Mouse (Mus musculus) colon, adult 2 months (tissue): ENCODE results near the gene Efnb3. TPM values are rescaled to one million over a fixed set of nuclear protein-coding genes. Genes with fewer than 3 reads are reported as not detected.

Experiments used
- polyA plus RNA-seq: library from polyadenylated mRNA; depleted of rRNA; stranded (reverse); fragments of >200 nt; gene quantifications from 2 replicates; pipeline ENCODE4 v1.2.3, GENCODE M21; 2012; rRNA removed

Gene Efnb3
- polyA plus RNA-seq, result 1.1 and 1.8 TPM in 2 replicates

GRCm38 (mm10) chr11:69559851-69560765 lies at the start of gene Efnb3:
TSS of gene Efnb3 (minus strand) at chr11:69560205.

GRCm38 (mm10) chr11:69605726-69606490 lies 45.9 kb upstream of the Efnb3 start, which contains the start of gene Atp1b2:
TSS of gene Atp1b2 (minus strand) at chr11:69605942.

GRCm38 (mm10) chr11:69580091-69580514 lies 20.1 kb upstream of the Efnb3 start, which contains the start of the genes Wrap53 and Trp53:
TSS of gene Wrap53 (minus strand) at chr11:69580255.
TSS of gene Trp53 (plus strand) at chr11:69580359.

GRCm38 (mm10) chr11:69549060-69549656 lies 10.8 kb downstream of the Efnb3 start, which contains the start of gene Dnah2:
TSS of gene Dnah2 (minus strand) at chr11:69549110.

Other genes with a start within 250 kb of the Efnb3 start
- gene Cntrob, start 236.4 kb downstream of the Efnb3 start, polyA plus RNA-seq, result 8.3 and 8.5 TPM in 2 replicates
- 27.2 and 27.3 TPM in 2 replicates for gene Trappc1, start 236.2 kb downstream of the Efnb3 start, polyA plus RNA-seq
- gene Kcnab3, start 233.9 kb downstream of the Efnb3 start, polyA plus RNA-seq, result 1.3 TPM in 2 replicates
- 1.2 and 1.4 TPM in 2 replicates for gene Rnf227, start 219.7 kb downstream of the Efnb3 start, polyA plus RNA-seq
- 101 and 103 TPM in 2 replicates for gene Chd3, start 190.8 kb downstream of the Efnb3 start, polyA plus RNA-seq
- 150 and 174 TPM in 2 replicates for gene Naa38, start 164.7 kb downstream of the Efnb3 start, polyA plus RNA-seq
- gene Cyb5d1, start 164.6 kb downstream of the Efnb3 start, polyA plus RNA-seq, result 10.1 and 11.7 TPM in 2 replicates
- gene Tmem88, start 162.0 kb downstream of the Efnb3 start, polyA plus RNA-seq, result 12.4 and 25.4 TPM in 2 replicates
- gene Kdm6b, start 146.5 kb downstream of the Efnb3 start, polyA plus RNA-seq, result 15.5 and 18.5 TPM in 2 replicates
- 0.44 and 0.93 TPM in 2 replicates for gene Dnah2, start 11.1 kb downstream of the Efnb3 start, polyA plus RNA-seq
- 13.9 and 18.2 TPM in 2 replicates for gene Wrap53, start 20.1 kb upstream of the Efnb3 start, polyA plus RNA-seq
- gene Trp53, start 20.2 kb upstream of the Efnb3 start, polyA plus RNA-seq, result 69.1 and 71.7 TPM in 2 replicates
- gene Atp1b2, start 45.7 kb upstream of the Efnb3 start, polyA plus RNA-seq, result 6.2 and 6.3 TPM in 2 replicates
- not detected in 2 replicates for gene Shbg, start 57.7 kb upstream of the Efnb3 start, polyA plus RNA-seq
- 1.3 and 1.8 TPM in 2 replicates for gene Sat2, start 61.8 kb upstream of the Efnb3 start, polyA plus RNA-seq
- 40.4 and 45.3 TPM in 2 replicates for gene Fxr2, start 72.8 kb upstream of the Efnb3 start, polyA plus RNA-seq
- gene Sox15, start 95.1 kb upstream of the Efnb3 start, polyA plus RNA-seq, result not detected in 2 replicates
- 97.9 and 102 TPM in 2 replicates for gene Mpdu1, start 102.4 kb upstream of the Efnb3 start, polyA plus RNA-seq
- 16.9 and 23.1 TPM in 2 replicates for gene Cd68, start 105.9 kb upstream of the Efnb3 start, polyA plus RNA-seq
- 190 and 192 TPM in 2 replicates for gene Eif4a1, start 112.2 kb upstream of the Efnb3 start, polyA plus RNA-seq
- gene Senp3, start 121.9 kb upstream of the Efnb3 start, polyA plus RNA-seq, result 37.8 and 38.7 TPM in 2 replicates
- 15.1 and 20.9 TPM in 2 replicates for gene Tnfsf13, start 125.6 kb upstream of the Efnb3 start, polyA plus RNA-seq
- 26.3 and 32.5 TPM in 2 replicates for gene Tnfsf12, start 135.6 kb upstream of the Efnb3 start, polyA plus RNA-seq
- 5.2 and 5.7 TPM in 2 replicates for gene Tnfsfm13, start 135.9 kb upstream of the Efnb3 start, polyA plus RNA-seq
- gene Polr2a, start 198.4 kb upstream of the Efnb3 start, polyA plus RNA-seq, result 19.8 and 20.0 TPM in 2 replicates
- gene Slc35g3, start 201.8 kb upstream of the Efnb3 start, polyA plus RNA-seq, result 0.33 TPM in 1 of 2 replicates, not detected in the other
- gene Zbtb4, start 205.7 kb upstream of the Efnb3 start, polyA plus RNA-seq, result 37.2 and 40.3 TPM in 2 replicates
- gene Chrnb1, start 235.7 kb upstream of the Efnb3 start, polyA plus RNA-seq, result 5.7 and 8.7 TPM in 2 replicates
- gene Fgf11, start 241.7 kb upstream of the Efnb3 start, polyA plus RNA-seq, result 6.4 and 6.9 TPM in 2 replicates
- gene Tmem102, start 245.4 kb upstream of the Efnb3 start, polyA plus RNA-seq, result 45.7 and 55.0 TPM in 2 replicates